Mouse (Mus musculus): ENCODE measurements around the gene Nap1l1.

DNA sequence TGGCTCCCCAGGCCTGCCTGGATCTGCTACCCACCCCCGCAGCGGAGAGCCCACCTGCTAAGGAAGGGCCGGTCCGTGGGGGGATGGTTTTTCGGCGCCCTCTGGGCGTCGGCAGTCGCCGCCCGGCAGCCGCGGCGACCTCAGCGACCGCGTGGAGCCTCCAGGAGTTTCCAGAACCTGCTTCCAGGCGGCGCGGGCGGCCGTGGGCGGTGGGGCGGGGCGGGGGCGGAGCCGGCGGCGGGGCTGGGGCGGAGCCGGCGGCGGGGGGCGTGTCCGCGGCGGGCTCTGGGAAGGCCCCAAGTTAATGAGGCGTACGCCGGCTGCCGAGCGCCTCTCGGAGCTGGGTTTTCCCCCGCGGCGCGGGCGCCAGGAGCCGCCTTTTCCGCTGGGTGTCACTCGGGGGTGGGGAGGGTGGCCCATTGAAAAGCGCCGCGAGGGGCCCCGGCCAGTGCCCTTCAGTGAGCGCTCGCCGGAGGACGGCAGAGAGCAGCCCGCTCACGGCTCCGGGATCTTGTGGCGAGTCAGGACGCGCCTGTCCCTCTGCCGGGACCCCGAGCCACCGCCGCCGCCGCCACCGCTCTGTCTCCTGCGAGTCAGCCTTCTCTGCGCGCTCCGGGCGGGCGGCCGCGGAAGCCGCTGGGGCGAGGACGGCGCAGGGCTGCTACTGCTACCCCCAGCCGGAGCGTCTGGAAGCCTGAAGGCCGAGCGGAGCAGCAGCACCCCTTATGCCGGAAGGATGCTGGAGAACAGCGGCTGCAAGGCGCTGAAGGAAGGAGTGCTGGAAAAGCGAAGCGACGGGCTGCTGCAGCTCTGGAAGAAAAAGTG lies 33.3 kb downstream of the Nap1l1 start, which contains the start of gene Phlda1:
- TF ChIP-seq CTCF (IDR thresholded peaks at IDR 0.05; ENCODE audit: borderline replicate concordance, control insufficient read depth, extremely low read depth, insufficient read depth, low read length, poor library complexity), result no peak
- TF ChIP-seq POLR2A (IDR thresholded peaks at IDR 0.05; ENCODE audit: control insufficient read depth, extremely low read depth, insufficient read depth, low read length, poor library complexity), result no peak

Data from thymus, adult 2 months (tissue).